Mouse (Mus musculus) midbrain, embryonic 11.5 days (tissue): ENCODE measurements at regions not wholly inside any gene's neighbourhood (a gene's known extent, or its start where the extent isn't known, plus 50 kb on each side); places are given as distances from the start of the nearest gene placed in this dataset.

ENCODE experiments used
- ATAC-seq: fragments of 200-750 bp; cut with Nextera tagmentation; 2 replicates; pipeline ENCODE4 v1.8.0; 2017; ENCODE audit warnings: moderate TSS enrichment, moderate library complexity; ENCODE audit not compliant: low FRiP score
- DNase-seq: peaks from one replicate; pipeline ENCODE4 v3.0.0; 2015; ENCODE audit warnings: low spot score; ENCODE audit errors: missing footprints
- H3K27ac ChIP-seq: fragments of 300-500 bp; sonication (generic); 2 replicates; pipeline ENCODE4 v1.5.1; 2014; ENCODE audit warnings: low read depth, low read length
- H3K27me3 ChIP-seq: fragments of 300-500 bp; sonication (generic); 2 replicates; pipeline ENCODE4 v1.6.1; 2014; ENCODE audit warnings: mild to moderate bottlenecking, low read length, moderate library complexity, mixed read lengths; ENCODE audit not compliant: control insufficient read depth, insufficient read depth
- H3K36me3 ChIP-seq: fragments of 300-500 bp; sonication (generic); 2 replicates; pipeline ENCODE4 v1.6.1; 2014; ENCODE audit warnings: mild to moderate bottlenecking, low read length, moderate library complexity, mixed read lengths; ENCODE audit not compliant: control insufficient read depth, insufficient read depth
- H3K4me1 ChIP-seq: fragments of 300-500 bp; sonication (generic); 2 replicates; pipeline ENCODE4 v1.6.1; 2014; ENCODE audit warnings: low read length; ENCODE audit not compliant: control insufficient read depth, insufficient read depth
- H3K4me2 ChIP-seq: fragments of 300-500 bp; sonication (generic); 2 replicates; pipeline ENCODE4 v1.6.1; 2014; ENCODE audit warnings: mild to moderate bottlenecking, moderate library complexity
- H3K4me3 ChIP-seq: fragments of 300-500 bp; sonication (generic); 2 replicates; pipeline ENCODE4 v1.5.1; 2014; ENCODE audit warnings: low read depth, low read length
- H3K9ac ChIP-seq: fragments of 300-500 bp; sonication (generic); 2 replicates; pipeline ENCODE4 v1.6.1; 2014; ENCODE audit warnings: low read length
- H3K9me3 ChIP-seq: fragments of 300-500 bp; sonication (generic); 2 replicates; pipeline ENCODE4 v1.6.1; 2016; ENCODE audit warnings: low read length; ENCODE audit not compliant: control insufficient read depth
- WGBS: fragments of 180-500 bp; shearing (Covaris S2); extraction: QIAGEN DNeasy Blood & Tissue Kit; methylation state at CpG from one replicate; pipeline ENCODE4 v1.1.7; 2014; 5-methylcytosine and 5-hydroxymethylcytosine counted together

DNA sequence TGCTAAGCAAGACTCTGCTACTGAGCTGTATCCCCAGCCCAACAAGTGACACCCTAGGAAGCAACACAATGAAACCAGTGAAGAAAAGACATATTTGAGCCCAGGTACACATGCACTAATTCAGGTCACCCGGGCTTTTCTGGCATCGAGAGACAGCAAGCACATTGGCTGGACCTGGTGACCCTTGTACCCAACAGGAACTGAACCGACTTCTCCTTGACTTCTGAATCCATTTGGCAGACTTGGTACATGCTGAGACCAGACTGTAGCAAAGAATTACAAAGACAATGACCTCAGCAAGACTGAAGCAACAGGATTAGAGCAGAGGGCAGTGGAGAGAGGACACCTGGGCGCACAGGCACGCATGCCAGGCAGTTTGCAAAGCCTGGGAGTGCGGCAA lies 79.1 kb downstream of the Sema4f start:
- WGBS, result 58% methylated on average over 6 of the region's 6 CpGs

DNA sequence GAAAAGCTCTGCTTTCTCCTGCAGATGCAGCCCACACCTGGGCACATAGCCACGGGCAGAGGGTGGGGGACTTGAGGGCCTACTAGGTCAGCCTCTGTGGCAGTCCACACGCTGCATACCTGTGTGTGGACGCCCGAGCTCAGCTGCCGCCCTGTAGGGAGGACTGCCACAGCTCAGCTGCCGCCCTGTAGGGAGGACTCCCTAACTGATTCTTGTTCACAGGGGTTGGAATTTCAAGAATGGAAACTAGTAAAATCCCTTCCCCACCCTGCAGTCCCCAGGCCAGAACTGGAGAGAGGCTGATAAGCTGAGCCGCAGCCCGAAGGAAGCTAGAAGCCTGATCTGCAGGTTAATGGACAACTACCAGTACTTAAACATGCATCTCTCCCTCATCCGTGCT lies 82.0 kb upstream of the Hk2 start:
- H3K27ac ChIP-seq, result no peak overlapping the region
- no peak for ATAC-seq
- WGBS, result 90% methylated on average over 9 of the region's 9 CpGs
- H3K4me2 ChIP-seq, result no peak overlapping the region
- no peaks in the 10 kb centered on the region for H3K36me3 ChIP-seq
- H3K9me3 ChIP-seq, result no peaks in the 10 kb centered on the region
- DNase-seq, result no peak
- no peak overlapping the region for H3K9ac ChIP-seq
- H3K27me3 ChIP-seq, result no peaks in the 10 kb centered on the region
- no peak overlapping the region for H3K4me3 ChIP-seq
- no peaks in the 10 kb centered on the region for H3K4me1 ChIP-seq

More for the DNA sequence above, 79.1 kb downstream of the Sema4f start:
- H3K9ac ChIP-seq, result no peak overlapping the region
- H3K9me3 ChIP-seq, result no peaks in the 10 kb centered on the region
- ATAC-seq (no peak), DNase-seq (no peak)
- H3K27me3 ChIP-seq, result no peaks in the 10 kb centered on the region
- no peak overlapping the region for H3K4me2 ChIP-seq
- no peak overlapping the region for H3K27ac ChIP-seq
- no peaks in the 10 kb centered on the region for H3K36me3 ChIP-seq
- H3K4me1 ChIP-seq, result no peaks in the 10 kb centered on the region
- no peak overlapping the region for H3K4me3 ChIP-seq

DNA sequence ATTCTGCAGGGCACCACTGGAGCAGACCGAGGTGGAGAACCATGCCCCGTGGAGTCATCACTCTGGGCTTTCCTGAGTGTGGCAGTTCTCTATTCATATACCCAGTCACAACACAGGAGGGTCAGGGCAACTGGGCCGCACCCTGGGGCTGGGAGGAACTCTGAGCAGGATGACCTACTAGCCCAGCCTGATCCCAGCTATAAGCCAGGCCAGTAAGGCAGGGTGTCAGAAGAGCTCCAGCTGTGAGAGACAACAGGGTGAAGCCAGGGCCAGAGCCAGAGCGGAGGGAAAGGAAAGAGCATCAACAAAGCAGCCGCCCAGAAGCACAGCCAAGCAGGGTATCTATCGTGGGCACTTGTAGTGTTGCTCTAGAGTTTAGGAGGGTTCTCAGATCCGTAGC lies 81.1 kb upstream of the Hk2 start:
- no peaks in the 10 kb centered on the region for H3K27me3 ChIP-seq
- no peak overlapping the region for H3K9ac ChIP-seq
- H3K4me1 ChIP-seq, result no peaks in the 10 kb centered on the region
- DNase-seq (no peak), ATAC-seq (no peak)
- H3K4me2 ChIP-seq, result no peak overlapping the region
- no peak overlapping the region for H3K27ac ChIP-seq
- 77% methylated on average over 7 of the region's 7 CpGs for WGBS
- H3K4me3 ChIP-seq, result no peak overlapping the region
- H3K9me3 ChIP-seq, result no peaks in the 10 kb centered on the region
- no peaks in the 10 kb centered on the region for H3K36me3 ChIP-seq

DNA sequence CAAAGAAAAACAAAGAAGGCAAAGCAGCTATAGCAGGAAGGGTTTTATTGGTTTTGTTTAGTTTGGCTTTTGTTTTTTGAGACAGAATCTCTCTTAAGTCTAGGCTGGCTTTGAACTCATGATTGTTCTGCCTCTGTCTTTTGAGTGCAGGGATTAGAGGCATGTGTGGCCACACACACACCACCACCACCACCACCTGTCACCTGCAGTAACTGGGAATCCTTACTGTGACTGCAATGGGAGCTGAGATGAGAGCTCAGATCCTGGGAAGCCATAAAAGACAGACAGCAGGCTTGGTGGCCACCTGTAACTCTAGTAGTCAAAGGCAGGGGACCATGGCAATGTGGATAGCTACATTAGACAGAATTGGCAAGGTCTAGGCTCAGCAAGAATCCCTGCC lies 80.5 kb upstream of the Hk2 start:
- Histone ChIP-seq H3K36me3 (no peaks in the 10 kb centered on the region), H3K9ac (no peak overlapping the region), H3K4me2 (no peak overlapping the region), H3K9me3 (no peaks in the 10 kb centered on the region), H3K4me3 (no peak overlapping the region), H3K27ac (no peak overlapping the region), H3K27me3 (no peaks in the 10 kb centered on the region), H3K4me1 (no peaks in the 10 kb centered on the region)
- ATAC-seq (no peak), DNase-seq (no peak)

DNA sequence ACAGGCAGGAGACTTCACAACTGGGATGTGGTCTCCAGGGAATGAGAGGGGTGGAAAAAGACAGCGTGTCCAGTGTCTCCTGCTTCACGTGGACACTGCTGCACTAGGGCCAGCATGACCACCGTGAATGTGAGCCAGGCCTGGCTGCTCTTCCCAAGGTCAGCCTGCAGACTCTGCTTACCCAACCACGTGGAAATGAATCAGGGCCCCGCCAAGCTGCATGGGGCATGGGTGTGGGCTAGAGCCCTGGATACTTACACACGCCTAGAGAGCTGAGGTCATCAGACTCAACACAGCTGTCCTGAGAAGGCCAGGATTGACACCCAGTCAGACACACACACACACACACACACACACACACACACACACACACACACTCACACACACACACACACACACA lies 80.1 kb upstream of the Hk2 start:
- Histone ChIP-seq H3K4me3 (no peak overlapping the region), H3K9me3 (no peaks in the 10 kb centered on the region), H3K27me3 (no peaks in the 10 kb centered on the region), H3K9ac (no peak overlapping the region), H3K4me2 (no peak overlapping the region), H3K27ac (no peak overlapping the region), H3K36me3 (no peaks in the 10 kb centered on the region), H3K4me1 (no peaks in the 10 kb centered on the region)
- DNase-seq (no peak), ATAC-seq (no peak)
- 63% methylated on average over 6 of the region's 6 CpGs for WGBS

DNA sequence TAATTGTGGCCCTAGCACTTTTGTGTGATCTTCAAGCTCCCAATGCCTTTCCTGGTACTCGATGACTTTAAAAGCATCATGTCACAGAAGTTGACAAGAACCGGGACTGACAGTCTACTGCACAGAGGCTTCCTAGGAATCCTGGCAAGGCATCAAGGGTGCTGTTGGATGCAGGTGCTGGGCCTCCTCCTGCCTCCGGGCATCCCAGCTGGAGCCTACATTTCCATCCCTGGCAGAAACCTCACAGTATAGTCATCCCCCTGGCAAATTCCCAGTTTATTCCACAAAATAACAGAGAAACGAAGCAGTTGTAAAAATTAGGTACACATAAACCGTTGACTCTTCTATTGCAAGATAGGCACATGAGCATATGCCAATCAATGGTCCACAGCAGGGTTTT lies 78.8 kb upstream of the Hk2 start:
- ATAC-seq (no peak), DNase-seq (no peak)
- Histone ChIP-seq H3K27me3 (no peaks in the 10 kb centered on the region), H3K27ac (no peak overlapping the region), H3K9me3 (no peaks in the 10 kb centered on the region), H3K4me2 (no peak overlapping the region), H3K36me3 (no peaks in the 10 kb centered on the region), H3K4me1 (no peaks in the 10 kb centered on the region), H3K4me3 (no peak overlapping the region), H3K9ac (no peak overlapping the region)
- WGBS, result 87% methylated on average over 5 of the region's 5 CpGs

DNA sequence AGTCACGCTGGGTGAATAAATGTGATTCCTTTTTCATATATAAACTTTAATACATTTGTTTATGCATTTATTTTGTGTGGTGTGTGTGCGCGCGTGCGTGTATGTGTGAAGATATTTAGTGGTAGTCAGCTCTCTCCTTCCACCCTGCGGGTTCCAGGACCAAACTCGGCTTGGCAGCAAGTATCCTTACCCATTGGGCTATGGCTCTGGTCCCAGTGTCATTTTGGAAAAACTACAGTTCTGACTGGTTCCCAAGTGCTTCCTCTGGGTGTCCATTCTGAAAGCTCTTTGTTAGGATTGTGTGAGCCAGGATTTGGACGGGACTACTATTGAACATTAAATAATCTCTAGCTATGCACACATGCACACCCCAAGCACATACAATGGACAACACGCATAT lies 76.3 kb upstream of the Hk2 start:
- WGBS, result 93% methylated on average over 9 of the region's 9 CpGs
- H3K27ac ChIP-seq, result no peak overlapping the region
- ATAC-seq, result no peak
- no peaks in the 10 kb centered on the region for H3K27me3 ChIP-seq
- H3K4me2 ChIP-seq, result no peak overlapping the region
- no peak overlapping the region for H3K9ac ChIP-seq
- no peaks in the 10 kb centered on the region for H3K4me1 ChIP-seq
- H3K36me3 ChIP-seq, result no peaks in the 10 kb centered on the region
- H3K4me3 ChIP-seq, result no peak overlapping the region
- H3K9me3 ChIP-seq, result no peaks in the 10 kb centered on the region
- DNase-seq, result no peak

DNA sequence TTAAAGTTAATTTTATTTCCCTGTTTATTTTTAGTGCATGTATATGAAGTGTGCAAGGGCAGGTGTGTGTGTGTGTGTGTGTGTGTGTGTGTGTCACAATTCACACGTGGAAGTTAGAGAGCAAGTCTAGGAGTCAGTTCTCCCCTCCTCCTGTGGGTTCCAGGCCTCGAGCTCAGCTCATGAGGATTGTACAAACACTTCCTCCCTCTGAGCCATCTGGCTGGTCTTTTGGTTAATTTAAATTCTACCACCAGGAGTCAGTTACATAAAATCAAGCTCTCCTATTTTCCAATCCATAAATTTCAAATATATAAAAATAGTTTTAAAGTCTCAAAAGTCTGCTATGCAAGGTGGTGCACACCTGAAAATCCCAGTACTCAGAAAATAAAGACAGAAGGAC lies 73.3 kb upstream of the Hk2 start:
- H3K27ac ChIP-seq, result no peak overlapping the region
- no peaks in the 10 kb centered on the region for H3K27me3 ChIP-seq
- 74% methylated on average over 2 of the region's 2 CpGs for WGBS
- DNase-seq (no peak), ATAC-seq (no peak)
- no peak overlapping the region for H3K4me3 ChIP-seq
- no peaks in the 10 kb centered on the region for H3K9me3 ChIP-seq
- no peaks in the 10 kb centered on the region for H3K4me1 ChIP-seq
- H3K4me2 ChIP-seq, result no peak overlapping the region
- no peaks in the 10 kb centered on the region for H3K36me3 ChIP-seq
- no peak overlapping the region for H3K9ac ChIP-seq

DNA sequence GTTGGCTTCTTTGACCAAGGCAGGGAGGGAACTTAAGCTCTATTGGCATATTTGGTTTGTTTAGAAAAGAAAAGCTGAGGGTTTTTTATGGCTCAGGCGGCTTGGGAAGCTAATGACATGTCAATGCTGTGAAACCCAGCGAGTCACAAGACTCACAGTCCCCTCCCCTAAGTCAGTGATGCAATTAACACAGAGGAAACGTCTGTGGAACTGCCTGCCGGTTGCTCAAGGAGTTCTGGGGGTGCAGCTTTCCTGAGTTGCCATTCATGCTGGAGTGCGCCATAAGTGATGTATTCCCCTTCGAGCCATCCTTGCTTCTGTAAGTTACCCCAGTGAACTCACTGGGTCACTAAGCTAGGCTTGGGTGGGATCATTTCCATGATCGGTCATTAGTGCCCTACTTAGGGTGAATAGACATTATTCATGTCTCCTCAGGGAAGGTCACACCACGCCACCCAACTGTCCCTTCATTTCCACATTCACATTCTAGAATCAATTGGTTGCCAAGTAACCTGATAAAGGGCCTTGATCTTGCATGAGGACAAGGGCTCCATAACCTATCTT lies 72.4 kb upstream of the Hk2 start:
- no peaks in the 10 kb centered on the region for H3K27me3 ChIP-seq
- no peaks in the 10 kb centered on the region for H3K9me3 ChIP-seq
- no peak overlapping the region for H3K4me2 ChIP-seq
- ATAC-seq (no peak), DNase-seq (no peak)
- H3K9ac ChIP-seq, result no peak overlapping the region
- no peak overlapping the region for H3K4me3 ChIP-seq
- no peak overlapping the region for H3K27ac ChIP-seq
- H3K4me1 ChIP-seq, result no peaks in the 10 kb centered on the region
- H3K36me3 ChIP-seq, result no peaks in the 10 kb centered on the region
- 81% methylated on average over 8 of the region's 8 CpGs for WGBS

DNA sequence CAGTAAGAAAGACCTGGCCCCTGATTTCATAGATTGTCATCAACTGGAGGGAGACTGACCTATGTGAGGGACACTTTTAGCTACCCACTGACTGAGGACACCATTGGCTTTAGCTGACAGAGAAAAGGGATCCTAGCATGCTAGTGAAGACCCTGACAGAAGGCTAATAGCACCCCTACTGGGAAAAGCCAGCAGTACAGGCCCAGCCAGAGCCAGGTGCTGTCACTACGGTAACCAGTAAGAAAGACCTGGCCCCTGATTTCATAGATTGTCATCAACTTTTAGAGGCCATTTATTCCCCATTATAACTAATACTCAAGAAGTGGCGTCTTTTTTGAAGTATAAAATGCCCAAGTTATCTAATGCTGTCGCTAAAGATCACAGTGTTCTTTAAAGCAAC lies 70.2 kb upstream of the Hk2 start:
- WGBS, result 51% methylated on average over 3 of the region's 3 CpGs
- Histone ChIP-seq H3K9me3 (no peaks in the 10 kb centered on the region), H3K36me3 (no peaks in the 10 kb centered on the region), H3K27ac (no peak overlapping the region), H3K4me1 (no peaks in the 10 kb centered on the region), H3K4me2 (no peak overlapping the region), H3K4me3 (no peak overlapping the region), H3K9ac (no peak overlapping the region), H3K27me3 (no peaks in the 10 kb centered on the region)
- DNase-seq (peak; percentile 86), ATAC-seq (no peak)
